Mouse (Mus musculus): ENCODE data around the gene Igfbp2. TPM values are rescaled to one million over a fixed set of nuclear protein-coding genes. Genes with fewer than 3 reads are reported as not detected.

Gene Igfbp2
- 5.2 TPM in 2 replicates for polyA plus RNA-seq (2015; fragmentation: Nextera tagmentation; extraction: Ambion mirVana)

DNA sequence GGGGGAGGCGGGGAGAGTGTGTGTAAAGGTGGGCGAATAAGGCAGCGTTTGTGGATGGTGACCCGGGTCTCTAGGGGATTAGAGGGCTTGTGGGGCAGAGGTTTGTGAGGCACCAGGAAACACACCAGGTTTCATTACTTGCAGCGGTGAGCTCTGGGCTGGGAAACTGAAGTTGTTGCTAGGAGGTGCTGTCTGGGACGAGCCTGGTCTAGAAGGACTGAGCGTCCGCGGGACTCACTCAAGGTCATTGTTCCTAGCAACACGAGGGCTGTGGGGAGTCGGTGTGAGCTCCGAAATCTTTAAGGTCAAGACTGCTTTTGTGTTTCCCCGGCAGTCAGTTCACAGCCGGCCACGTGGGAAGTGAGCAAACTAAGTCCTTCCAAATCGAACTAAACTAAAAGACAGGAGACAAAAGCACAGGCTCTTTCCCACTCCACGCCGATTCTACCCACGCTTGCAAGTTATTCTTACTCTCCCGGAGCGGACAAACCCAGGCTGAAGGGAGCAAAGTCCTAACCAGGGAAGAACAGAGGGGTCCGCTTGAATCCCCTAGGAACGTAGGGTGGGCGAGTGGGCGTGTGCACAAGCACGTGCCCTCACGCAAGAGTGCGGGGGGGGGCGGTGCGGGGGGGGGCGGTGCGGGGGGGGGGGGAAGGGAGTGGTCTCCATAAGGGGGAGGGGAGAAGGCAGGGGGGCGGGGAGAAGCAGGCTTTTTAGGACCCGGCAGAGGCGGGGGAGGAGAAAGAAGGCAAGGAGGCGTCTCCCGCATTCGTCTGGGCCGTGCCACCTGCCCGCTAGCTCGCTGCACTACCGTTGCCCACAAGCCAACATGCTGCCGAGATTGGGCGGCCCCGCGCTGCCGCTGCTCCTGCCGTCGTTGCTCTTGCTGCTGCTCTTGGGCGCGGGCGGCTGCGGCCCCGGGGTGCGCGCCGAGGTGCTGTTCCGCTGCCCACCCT, at the start of gene Igfbp2:
Gene Igfbp2, plus strand, starts transcription at position 753 of the 956 bp plus-strand sequence.
- no peak within 1 kb of the TSS for H3K27ac ChIP-seq
- 0 out of 2 replicates have a peak, but pooled peaks cover 4% of the 10 kb centered on the region for H3K4me1 ChIP-seq (replicated peaks)
- peak within 1 kb of the TSS; percentile 66 for H3K4me2 ChIP-seq
- H3K36me3 ChIP-seq, result no peaks in the 10 kb centered on the region
- H3K9ac ChIP-seq, result no peak within 1 kb of the TSS; the same call in 1 of the 2 replicates
- H3K9me3 ChIP-seq (replicated peaks), result no peaks in the 10 kb centered on the region
- no peak for DNase-seq
- no peak for ATAC-seq (ENCODE audit: low read depth)
- H3K4me3 ChIP-seq (replicated peaks), result peak within 1 kb of the TSS; percentile 47
- 3% methylated on average over 50 of the region's 58 CpGs for WGBS (ENCODE audit: insufficient replicate concordance)
- H3K27me3 ChIP-seq, result peaks cover 63% of the 10 kb centered on the region

GRCm38 (mm10) chr1:72778789-72779188, 45.5 kb upstream of the Igfbp2 start:
- Histone ChIP-seq H3K36me3 (no peaks in the 10 kb centered on the region), H3K9ac (no peak overlapping the region), H3K27me3 (no peaks in the 10 kb centered on the region), H3K4me2 (no peak overlapping the region), H3K27ac (no peak overlapping the region), H3K4me1 (replicated peaks) (0 out of 2 replicates have a peak, but pooled peaks cover 4% of the 10 kb centered on the region), H3K4me3 (replicated peaks) (no peak overlapping the region), H3K9me3 (replicated peaks) (no peaks in the 10 kb centered on the region)
- ATAC-seq (ENCODE audit: low read depth), result no peak
- 35% methylated on average over 6 of the region's 6 CpGs for WGBS (ENCODE audit: insufficient replicate concordance)
- no peak for DNase-seq

GRCm38 (mm10) chr1:72780720-72781119, 43.6 kb upstream of the Igfbp2 start:
- no peak overlapping the region for H3K4me2 ChIP-seq
- H3K4me1 ChIP-seq (replicated peaks), result 0 out of 2 replicates have a peak, but pooled peaks cover 4% of the 10 kb centered on the region
- H3K4me3 ChIP-seq (replicated peaks), result no peak overlapping the region
- no peak overlapping the region for H3K9ac ChIP-seq
- H3K9me3 ChIP-seq (replicated peaks), result no peaks in the 10 kb centered on the region
- DNase-seq, result no peak
- no peak overlapping the region for H3K27ac ChIP-seq
- WGBS (ENCODE audit: insufficient replicate concordance), result 62% methylated on average over 7 of the region's 7 CpGs
- H3K36me3 ChIP-seq, result no peaks in the 10 kb centered on the region
- no peaks in the 10 kb centered on the region for H3K27me3 ChIP-seq
- ATAC-seq (ENCODE audit: low read depth), result no peak

DNA sequence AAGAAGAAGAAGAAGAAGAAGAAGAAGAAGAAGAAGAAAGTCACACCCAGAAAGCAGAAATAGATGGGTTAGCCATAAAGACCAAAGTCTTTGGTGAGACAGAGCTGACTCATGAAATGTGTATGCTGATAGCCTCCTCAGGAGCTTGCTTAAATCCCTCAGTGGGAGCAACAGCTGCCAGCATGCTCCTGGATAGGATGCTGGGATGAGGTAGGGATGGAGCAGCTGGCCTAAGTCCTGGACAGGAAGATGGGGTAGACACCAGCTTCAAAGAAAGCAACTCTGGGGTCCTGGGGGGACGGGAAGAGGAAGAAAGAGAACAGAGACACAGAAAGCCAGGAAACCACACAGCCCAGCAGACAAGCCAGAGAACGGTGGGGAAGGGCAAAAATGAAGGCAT, 41.0 kb upstream of the Igfbp2 start:
- ATAC-seq (ENCODE audit: low read depth) (no peak), DNase-seq (no peak)
- Histone ChIP-seq H3K9ac (no peak overlapping the region), H3K4me2 (no peak overlapping the region), H3K4me1 (replicated peaks) (0 out of 2 replicates have a peak, but pooled peaks cover 4% of the 10 kb centered on the region), H3K27ac (no peak overlapping the region), H3K9me3 (replicated peaks) (no peaks in the 10 kb centered on the region), H3K4me3 (replicated peaks) (no peak overlapping the region), H3K27me3 (no peaks in the 10 kb centered on the region), H3K36me3 (no peaks in the 10 kb centered on the region)
- WGBS (ENCODE audit: insufficient replicate concordance), result 15% methylated on average over 2 of the region's 2 CpGs

GRCm38 (mm10) chr1:72784018-72784417, 40.3 kb upstream of the Igfbp2 start:
- Histone ChIP-seq H3K9me3 (replicated peaks) (no peaks in the 10 kb centered on the region), H3K27me3 (no peaks in the 10 kb centered on the region), H3K9ac (no peak overlapping the region), H3K4me1 (replicated peaks) (0 out of 2 replicates have a peak, but pooled peaks cover 3% of the 10 kb centered on the region), H3K27ac (no peak overlapping the region), H3K36me3 (no peaks in the 10 kb centered on the region), H3K4me3 (replicated peaks) (no peak overlapping the region), H3K4me2 (no peak overlapping the region)
- ATAC-seq (ENCODE audit: low read depth) (no peak), DNase-seq (no peak)
- 42% methylated on average over 7 of the region's 7 CpGs for WGBS (ENCODE audit: insufficient replicate concordance)

DNA sequence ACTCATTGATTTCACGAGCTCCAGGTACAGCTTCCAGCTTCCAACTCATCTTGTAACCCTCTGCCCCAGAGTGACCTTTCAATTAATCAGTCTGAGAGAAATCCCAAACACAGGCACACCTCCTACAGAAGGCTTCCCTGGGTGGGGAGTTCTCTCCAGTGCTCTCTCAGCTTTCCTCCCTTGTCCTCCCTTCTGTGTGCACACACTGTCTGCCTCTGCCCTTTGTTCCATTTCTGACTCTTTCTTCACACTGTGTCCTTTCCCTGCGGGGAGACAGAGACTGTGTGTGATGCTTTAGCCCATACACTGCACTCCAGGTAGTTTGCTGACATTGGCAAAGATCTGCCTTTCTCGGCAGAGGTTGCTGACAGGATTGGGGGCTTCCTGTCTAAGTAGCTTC, 33.6 kb upstream of the Igfbp2 start:
- Histone ChIP-seq H3K4me2 (no peak overlapping the region), H3K9ac (no peak overlapping the region), H3K27me3 (no peaks in the 10 kb centered on the region), H3K27ac (no peak overlapping the region), H3K9me3 (replicated peaks) (no peaks in the 10 kb centered on the region), H3K36me3 (no peaks in the 10 kb centered on the region), H3K4me1 (replicated peaks) (no peaks in the 10 kb centered on the region), H3K4me3 (replicated peaks) (no peak overlapping the region)
- DNase-seq (no peak), ATAC-seq (ENCODE audit: low read depth) (no peak)
- 35% methylated on average over 3 of the region's 3 CpGs for WGBS (ENCODE audit: insufficient replicate concordance)

- no peak for DNase-seq
- Histone ChIP-seq H3K27me3 (no peaks in the 10 kb centered on the region), H3K4me3 (replicated peaks) (no peak overlapping the region), H3K4me1 (replicated peaks) (no peaks in the 10 kb centered on the region), H3K36me3 (no peaks in the 10 kb centered on the region), H3K9ac (no peak overlapping the region), H3K27ac (no peak overlapping the region), H3K4me2 (no peak overlapping the region), H3K9me3 (replicated peaks) (no peaks in the 10 kb centered on the region)
- no peak for ATAC-seq (ENCODE audit: low read depth)
Observed at GRCm38 (mm10) chr1:72791743-72792142, 32.6 kb upstream of the Igfbp2 start.

GRCm38 (mm10) chr1:72792262-72792661, 32.0 kb upstream of the Igfbp2 start:
- no peaks in the 10 kb centered on the region for H3K9me3 ChIP-seq (replicated peaks)
- 28% methylated on average over 1 of the region's 1 CpGs for WGBS (ENCODE audit: insufficient replicate concordance)
- ATAC-seq (ENCODE audit: low read depth), result no peak

DNA sequence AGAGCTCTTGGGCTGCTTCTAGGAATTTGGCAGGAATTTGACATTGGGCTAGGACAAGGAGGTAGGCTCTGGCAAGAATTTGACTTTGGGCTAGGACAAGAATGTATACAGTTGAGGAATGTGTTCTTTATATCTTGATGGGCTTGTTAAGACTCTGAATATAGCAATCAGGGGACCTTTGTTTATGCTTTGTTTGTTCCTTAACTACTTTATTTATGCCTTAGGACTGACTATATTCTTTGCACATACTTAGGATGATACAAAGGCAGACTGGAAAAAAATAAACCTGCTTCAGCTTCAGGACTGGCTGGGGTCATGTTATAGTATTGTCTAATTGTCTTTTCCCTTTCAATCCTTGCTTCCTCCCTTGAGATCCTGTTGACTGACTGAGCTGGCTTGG, 31.1 kb upstream of the Igfbp2 start:
- H3K9ac ChIP-seq, result no peak overlapping the region
- no peaks in the 10 kb centered on the region for H3K36me3 ChIP-seq
- no peak overlapping the region for H3K4me2 ChIP-seq
- H3K4me3 ChIP-seq (replicated peaks), result no peak overlapping the region
- H3K27me3 ChIP-seq, result no peaks in the 10 kb centered on the region
- DNase-seq (no peak), ATAC-seq (ENCODE audit: low read depth) (no peak)
- no peaks in the 10 kb centered on the region for H3K9me3 ChIP-seq (replicated peaks)
- no peak overlapping the region for H3K27ac ChIP-seq
- H3K4me1 ChIP-seq (replicated peaks), result no peaks in the 10 kb centered on the region

More at GRCm38 (mm10) chr1:72792262-72792661, 32.0 kb upstream of the Igfbp2 start:
- no peak overlapping the region for H3K4me3 ChIP-seq (replicated peaks)
- H3K9ac ChIP-seq, result no peak overlapping the region
- DNase-seq, result no peak
- no peak overlapping the region for H3K4me2 ChIP-seq
- H3K36me3 ChIP-seq, result no peaks in the 10 kb centered on the region
- no peaks in the 10 kb centered on the region for H3K4me1 ChIP-seq (replicated peaks)
- H3K27me3 ChIP-seq, result no peaks in the 10 kb centered on the region
- H3K27ac ChIP-seq, result no peak overlapping the region

GRCm38 (mm10) chr1:72796128-72796527, 28.2 kb upstream of the Igfbp2 start:
- Histone ChIP-seq H3K27ac (no peak overlapping the region), H3K9me3 (replicated peaks) (no peaks in the 10 kb centered on the region), H3K36me3 (no peaks in the 10 kb centered on the region), H3K27me3 (no peaks in the 10 kb centered on the region), H3K9ac (no peak overlapping the region), H3K4me1 (replicated peaks) (no peaks in the 10 kb centered on the region), H3K4me2 (no peak overlapping the region), H3K4me3 (replicated peaks) (no peak overlapping the region)
- 50% methylated on average over 2 of the region's 2 CpGs for WGBS (ENCODE audit: insufficient replicate concordance)
- no peak for DNase-seq
- no peak for ATAC-seq (ENCODE audit: low read depth)

- ATAC-seq (ENCODE audit: low read depth), result no peak
- H3K9ac ChIP-seq, result no peak overlapping the region
- no peak overlapping the region for H3K27ac ChIP-seq
- H3K36me3 ChIP-seq, result no peaks in the 10 kb centered on the region
- no peak overlapping the region for H3K4me3 ChIP-seq (replicated peaks)
- no peaks in the 10 kb centered on the region for H3K4me1 ChIP-seq (replicated peaks)
- H3K4me2 ChIP-seq, result no peak overlapping the region
- no peaks in the 10 kb centered on the region for H3K9me3 ChIP-seq (replicated peaks)
- H3K27me3 ChIP-seq, result no peaks in the 10 kb centered on the region
- DNase-seq, result no peak
- 62% methylated on average over 4 of the region's 4 CpGs for WGBS (ENCODE audit: insufficient replicate concordance)
Observed at GRCm38 (mm10) chr1:72797102-72797665, 27.1 kb upstream of the Igfbp2 start.

All from liver, embryonic 13.5 days (tissue).